ENCODE assay signal across 8 mouse cellular contexts in genomic region chrX:53057760-53058090, GRCm38 (mm10).
DNase-seq lines count a peak whose midpoint lies in the region; ATAC-seq and TF ChIP-seq lines count a peak whose summit lies in the region.

No protein-coding gene starts in this region.

- peaks cover 3% of the 10 kb centered on the region; the same call in 1 of the 2 replicates for H3K4me1 ChIP-seq in heart, embryonic 11.5 days (ENCODE audit: control insufficient read depth, insufficient read depth, low read length)
- peaks cover 25% of the 10 kb centered on the region for H3K4me1 ChIP-seq in E14TG2a.4 (replicated peaks; ENCODE audit: low read depth, low read length)
- H3K4me1 ChIP-seq in forebrain, embryonic 16.5 days (replicated peaks; ENCODE audit: control insufficient read depth, insufficient read depth, low read length) = 0 out of 2 replicates have a peak, but pooled peaks cover 2% of the 10 kb centered on the region
- peaks cover 0 to 2% of the 10 kb centered on the region in 2 experiments; a peak in 1 of 4 replicates for H3K4me1 ChIP-seq in liver, embryonic 14.5 days (replicated peaks; ENCODE audit: control insufficient read depth in 2 of 2, insufficient read depth in 2 of 2, low read length in 1 of 2)

- H3K4me2 ChIP-seq in heart, embryonic 11.5 days = peak overlapping the region; percentile 69
- H3K4me2 ChIP-seq in forebrain, embryonic 16.5 days (ENCODE audit: low read length) = peak overlapping the region; percentile 61
- peak overlapping the region; percentile 81 for H3K4me2 ChIP-seq in liver, embryonic 14.5 days (ENCODE audit: low read depth)

- TF ChIP-seq CTCF in E14TG2a.4 (conservative IDR thresholded peaks at IDR 0.05; ENCODE audit: low read length) = no peak
- TF ChIP-seq CTCF in liver, embryonic 14.5 days (IDR thresholded peaks at IDR 0.05; ENCODE audit: low read depth) = no peak
- TF ChIP-seq CTCF in layer of hippocampus, adult 2 months (conservative IDR thresholded peaks at IDR 0.05) = no peak

- no peak for TF ChIP-seq EP300 in liver, embryonic 14.5 days (IDR thresholded peaks at IDR 0.05; ENCODE audit: low read depth)

- peak overlapping the region; percentile 93 for H3K27ac ChIP-seq in heart, embryonic 11.5 days (ENCODE audit: low read depth, low read length)
- H3K27ac ChIP-seq in forebrain, embryonic 16.5 days (ENCODE audit: low read length) = no peak overlapping the region
- no peak overlapping the region for H3K27ac ChIP-seq in liver, embryonic 14.5 days
- H3K27ac ChIP-seq in layer of hippocampus, adult 2 months = no peak overlapping the region

- H3K9ac ChIP-seq in heart, embryonic 11.5 days (ENCODE audit: low read depth, low read length) = peak overlapping the region; percentile 82
- no peak overlapping the region for H3K9ac ChIP-seq in forebrain, embryonic 16.5 days (replicated peaks; ENCODE audit: low read depth, low read length)
- H3K9ac ChIP-seq in liver, embryonic 14.5 days (replicated peaks) = no peak overlapping the region

- 21% methylated on average over 6 of the region's 6 CpGs for WGBS in heart, embryonic 11.5 days (ENCODE audit: insufficient replicate concordance)
- 37% methylated on average over 6 of the region's 6 CpGs for WGBS in forebrain, embryonic 16.5 days
- WGBS in liver, embryonic 14.5 days (ENCODE audit: insufficient replicate concordance) = 28% methylated on average over 6 of the region's 6 CpGs

- DNase-seq in heart, postnatal 25 days (ENCODE audit: low spot score) = no peak
- no peak for DNase-seq in liver, embryonic 14.5 days (ENCODE audit: low read depth in 3 of 3, low spot score in 3 of 3)
- no peak for DNase-seq in urinary bladder, adult 2 months (ENCODE audit: low spot score)
- DNase-seq in layer of hippocampus, adult 2 months (ENCODE audit: low spot score in 2 of 2) = no peak

- H3K36me3 ChIP-seq in heart, embryonic 11.5 days (ENCODE audit: control insufficient read depth, insufficient read depth, low read length) = 0 out of 2 replicates have a peak, but pooled peaks cover 4% of the 10 kb centered on the region
- no peaks in the 10 kb centered on the region for H3K36me3 ChIP-seq in E14TG2a.4 (ENCODE audit: insufficient read depth, low read length)
- no peaks in the 10 kb centered on the region for H3K36me3 ChIP-seq in forebrain, embryonic 16.5 days (ENCODE audit: control insufficient read depth, insufficient read depth)
- H3K36me3 ChIP-seq in liver, embryonic 14.5 days (replicated peaks; ENCODE audit: control insufficient read depth, insufficient read depth, low read depth) = no peaks in the 10 kb centered on the region

- peak overlapping the region; percentile 59 for H3K4me3 ChIP-seq in heart, embryonic 11.5 days (ENCODE audit: low read depth, low read length)
- peak overlapping the region; percentile 80; the same call in 1 of the 2 replicates for H3K4me3 ChIP-seq in E14TG2a.4 (replicated peaks; ENCODE audit: low read length)
- peak overlapping the region; percentile 58 for H3K4me3 ChIP-seq in forebrain, embryonic 16.5 days (replicated peaks; ENCODE audit: low read length)
- peak overlapping the region; percentile 68 to 72; a peak in 3 of 4 replicates for H3K4me3 ChIP-seq in liver, embryonic 14.5 days (ENCODE audit: insufficient read depth in 1 of 2, low read depth in 2 of 2, low read length in 2 of 2)
- H3K4me3 ChIP-seq in layer of hippocampus, adult 2 months = no peak overlapping the region

- intact Hi-C loops in heart, postnatal 25 days (cut with DNase I) = loop anchor here (5.0 to 10.0 kb wide), 3 partner anchors 110 to 307 kb away; no protein-coding TSS in a partner anchor

- no peaks in the 10 kb centered on the region for H3K9me3 ChIP-seq in heart, embryonic 11.5 days (replicated peaks; ENCODE audit: control insufficient read depth, low read length)
- H3K9me3 ChIP-seq in E14TG2a.4 (ENCODE audit: low read length) = no peaks in the 10 kb centered on the region
- H3K9me3 ChIP-seq in forebrain, embryonic 16.5 days (ENCODE audit: control insufficient read depth, low read length) = no peaks in the 10 kb centered on the region
- no peaks in the 10 kb centered on the region for H3K9me3 ChIP-seq in liver, embryonic 14.5 days (ENCODE audit: control insufficient read depth, low read length)

- no peak for ATAC-seq in heart, embryonic 11.5 days (replicated peaks; ENCODE audit: insufficient number of reproducible peaks, low FRiP score, low TSS enrichment)
- no peak for ATAC-seq in forebrain, embryonic 16.5 days
- no peak for ATAC-seq in liver, embryonic 14.5 days (ENCODE audit: insufficient read depth)
- no peak for ATAC-seq in megakaryocyte progenitor cell, adult 5-6 weeks (replicated peaks; ENCODE audit: poor library complexity)

- H3K27me3 ChIP-seq in heart, embryonic 11.5 days (ENCODE audit: control insufficient read depth, insufficient read depth, low read length) = no peaks in the 10 kb centered on the region
- peaks cover 28% of the 10 kb centered on the region for H3K27me3 ChIP-seq in E14TG2a.4 (ENCODE audit: insufficient read depth, low read length)
- H3K27me3 ChIP-seq in forebrain, embryonic 16.5 days (replicated peaks; ENCODE audit: control insufficient read depth, insufficient read depth, low read length) = no peaks in the 10 kb centered on the region
- H3K27me3 ChIP-seq in liver, embryonic 14.5 days (ENCODE audit: control insufficient read depth, insufficient read depth, low read length) = peaks cover 21% of the 10 kb centered on the region
